In genomic region chr2:50702584-50703450, GRCm38 (mm10) we compare ENCODE assay signal across 20 mouse cellular contexts.
DNase-seq lines count a peak whose midpoint lies in the region; ATAC-seq and TF ChIP-seq lines count a peak whose summit lies in the region.
"Had no signal": no experiment of that assay in that cellular context is flagged by ENCODE, and none has a peak within 500 bp of the region (broad histone marks: within the 10 kb centered on the region; RNA-seq: fewer than 3 reads in every experiment).

No protein-coding gene starts in this region.

- no peak for TF ChIP-seq CTCF in hindbrain, postnatal 0 days (IDR thresholded peaks at IDR 0.05; ENCODE audit: low read depth)
- TF ChIP-seq CTCF in heart, adult 2 months (IDR thresholded peaks at IDR 0.05): no peak

- H3K4me1 ChIP-seq in neural tube, embryonic 12.5 days: peaks cover 4% of the 10 kb centered on the region
- H3K4me1 ChIP-seq in hindbrain, embryonic 11.5 days (replicated peaks; ENCODE audit: control insufficient read depth, insufficient read depth, low read length): no peaks in the 10 kb centered on the region
- no peaks in the 10 kb centered on the region for H3K4me1 ChIP-seq in hindbrain, postnatal 0 days (ENCODE audit: insufficient read depth, low read length)
- H3K4me1 ChIP-seq in heart, adult 2 months (ENCODE audit: control insufficient read depth, insufficient read depth, low read length): peaks cover 1% of the 10 kb centered on the region
- H3K4me1 ChIP-seq: megakaryocyte, embryonic 14.5 days had no signal

- intact Hi-C loops in heart, adult 2 months (cut with DNase I): no loop called here

- H3K9me3 ChIP-seq in neural tube, embryonic 12.5 days: no peaks in the 10 kb centered on the region
- no peaks in the 10 kb centered on the region for H3K9me3 ChIP-seq in hindbrain, embryonic 11.5 days (ENCODE audit: control insufficient read depth, low read length)
- no peaks in the 10 kb centered on the region for H3K9me3 ChIP-seq in hindbrain, postnatal 0 days (ENCODE audit: low read length)
- H3K9me3 ChIP-seq: embryonic facial prominence, embryonic 13.5 days; megakaryocyte, embryonic 14.5 days had no signal

- TF ChIP-seq POLR2A in heart, adult 2 months (IDR thresholded peaks at IDR 0.05; ENCODE audit: insufficient read depth, low read depth, low read length): no peak

- no peaks in the 10 kb centered on the region for H3K27me3 ChIP-seq in neural tube, embryonic 12.5 days (replicated peaks)
- H3K27me3 ChIP-seq in hindbrain, embryonic 11.5 days (ENCODE audit: control insufficient read depth, insufficient read depth, low read length): no peaks in the 10 kb centered on the region
- no peaks in the 10 kb centered on the region for H3K27me3 ChIP-seq in hindbrain, postnatal 0 days (ENCODE audit: insufficient read depth, low read length)
- H3K27me3 ChIP-seq in heart, adult 2 months (ENCODE audit: control insufficient read depth, insufficient read depth, low read length): no peaks in the 10 kb centered on the region
- H3K27me3 ChIP-seq: embryonic facial prominence, embryonic 13.5 days; megakaryocyte, embryonic 14.5 days had no signal

- DNase-seq in neural tube, embryonic 10.5 days (ENCODE audit: extremely low spot score, low spot score): no peak
- DNase-seq in hindbrain, embryonic 11.5 days (ENCODE audit: low spot score): peak; percentile 23
- peak; percentile 12 for DNase-seq in hindbrain, postnatal 0 days (ENCODE audit: low spot score)
- no peak for DNase-seq in urinary bladder, postnatal 10 days (ENCODE audit: low spot score)
- no peak for DNase-seq in adrenal gland, postnatal 25 days
- no peak for DNase-seq in heart, adult 2 months
- DNase-seq: adrenal gland, adult 2 months; cerebellum, postnatal 10 days; kidney, postnatal 36 days; lung, adult 18-20 months; lung, postnatal 14 days; right cerebral cortex, postnatal 14 days; thymus, adult 18-20 months had no signal

- H3K27ac ChIP-seq in neural tube, embryonic 12.5 days: no peak overlapping the region
- no peak overlapping the region for H3K27ac ChIP-seq in hindbrain, embryonic 11.5 days (ENCODE audit: low read depth, low read length)
- H3K27ac ChIP-seq in hindbrain, postnatal 0 days: no peak overlapping the region
- no peak overlapping the region for H3K27ac ChIP-seq in heart, adult 2 months
- H3K27ac ChIP-seq: embryonic facial prominence, embryonic 13.5 days; left cerebral cortex, adult 2 months had no signal

- peak; percentile 44; the same call in 1 of the 2 replicates for ATAC-seq in neural tube, embryonic 12.5 days (ENCODE audit: low FRiP score, low read depth)
- peak; percentile 67 for ATAC-seq in hindbrain, embryonic 11.5 days (ENCODE audit: low FRiP score)
- ATAC-seq in hindbrain, postnatal 0 days: no peak

- H3K36me3 ChIP-seq in neural tube, embryonic 12.5 days: no peaks in the 10 kb centered on the region
- H3K36me3 ChIP-seq in hindbrain, embryonic 11.5 days (ENCODE audit: control insufficient read depth, insufficient read depth, low read length): no peaks in the 10 kb centered on the region
- H3K36me3 ChIP-seq in hindbrain, postnatal 0 days (ENCODE audit: insufficient read depth, low read length): no peaks in the 10 kb centered on the region
- peaks cover 2% of the 10 kb centered on the region; the same call in 1 of the 2 replicates for H3K36me3 ChIP-seq in heart, adult 2 months (ENCODE audit: control insufficient read depth, insufficient read depth, low read length)
- H3K36me3 ChIP-seq: embryonic facial prominence, embryonic 13.5 days had no signal

- H3K9ac ChIP-seq in neural tube, embryonic 12.5 days: no peak overlapping the region
- H3K9ac ChIP-seq in hindbrain, embryonic 11.5 days (ENCODE audit: low read depth, low read length): no peak overlapping the region
- no peak overlapping the region for H3K9ac ChIP-seq in hindbrain, postnatal 0 days (replicated peaks; ENCODE audit: low read length)
- no peak overlapping the region for H3K9ac ChIP-seq in heart, adult 2 months (ENCODE audit: low read depth, low read length)
- H3K9ac ChIP-seq: embryonic facial prominence, embryonic 13.5 days had no signal

- H3K79me2 ChIP-seq in heart, adult 2 months (replicated peaks; ENCODE audit: control insufficient read depth, insufficient read depth, low read length): no peaks in the 10 kb centered on the region

- 60% methylated on average over 15 of the region's 15 CpGs for WGBS in neural tube, embryonic 12.5 days
- WGBS in hindbrain, embryonic 11.5 days: 70% methylated on average over 15 of the region's 15 CpGs
- 56% methylated on average over 15 of the region's 15 CpGs for WGBS in hindbrain, postnatal 0 days
- 88% methylated on average over 15 of the region's 15 CpGs for WGBS in heart, adult 2 months

- no peak for TF ChIP-seq EP300 in heart, adult 2 months (IDR thresholded peaks at IDR 0.05; ENCODE audit: insufficient read depth, low read depth, low read length)

- no peak overlapping the region for H3K4me2 ChIP-seq in neural tube, embryonic 12.5 days (replicated peaks)
- no peak overlapping the region for H3K4me2 ChIP-seq in hindbrain, embryonic 11.5 days (replicated peaks; ENCODE audit: low read depth, low read length)
- no peak overlapping the region for H3K4me2 ChIP-seq in hindbrain, postnatal 0 days (ENCODE audit: low read depth, low read length)
- H3K4me2 ChIP-seq: embryonic facial prominence, embryonic 13.5 days; heart, embryonic 11.5 days; liver, embryonic 11.5 days had no signal

- H3K4me3 ChIP-seq in neural tube, embryonic 12.5 days: no peak overlapping the region
- no peak overlapping the region for H3K4me3 ChIP-seq in hindbrain, embryonic 11.5 days (ENCODE audit: low read depth, low read length)
- no peak overlapping the region for H3K4me3 ChIP-seq in hindbrain, postnatal 0 days (ENCODE audit: low read length)
- no peak overlapping the region for H3K4me3 ChIP-seq in heart, adult 2 months
- H3K4me3 ChIP-seq: embryonic facial prominence, embryonic 13.5 days; left cerebral cortex, adult 2 months; megakaryocyte, embryonic 14.5 days; myocyte had no signal

Comparison
In these comparisons a context has a peak if more than half of its experiments do, and no peak if none do; other contexts are left out.
1. DNase-seq: peak in hindbrain, embryonic 11.5 days (single experiment) and hindbrain, postnatal 0 days (single experiment); none in neural tube, embryonic 10.5 days (single experiment), urinary bladder, postnatal 10 days (single experiment), adrenal gland, postnatal 25 days (single experiment) and heart, adult 2 months (0 of 2).